Comparison of ENCODE assay signal across 21 mouse cellular contexts in the genomic region with DNA sequence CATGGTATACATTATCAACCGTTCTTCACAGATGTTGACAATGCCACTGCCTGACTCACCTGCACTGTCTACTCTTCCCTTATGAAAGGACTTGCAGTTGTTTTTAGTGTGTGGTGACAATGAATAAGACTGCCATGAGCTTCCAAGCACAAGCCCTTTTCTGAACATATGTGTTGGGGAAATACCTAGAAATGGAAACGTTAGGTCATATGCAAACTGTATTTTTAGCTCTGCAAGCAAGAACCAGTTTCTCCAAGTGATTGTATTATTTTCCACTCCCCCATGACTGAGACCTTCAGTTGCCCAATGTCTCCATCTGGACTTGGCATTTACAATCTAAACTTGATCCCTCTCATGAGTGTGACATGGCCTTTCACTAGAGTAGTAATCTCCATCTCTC.
DNase-seq lines count a peak whose midpoint lies in the region; ATAC-seq lines count a peak whose summit lies in the region.
"Had no signal": no experiment of that assay in that cellular context is flagged by ENCODE, and none has a peak within 500 bp of the region (broad histone marks: within the 10 kb centered on the region; RNA-seq: fewer than 3 reads in every experiment).

No protein-coding gene starts in this region.

- 92% methylated on average over 2 of the region's 2 CpGs for WGBS in midbrain, embryonic 13.5 days

- no peak overlapping the region for H3K4me2 ChIP-seq in midbrain, embryonic 13.5 days (replicated peaks)
- H3K4me2 ChIP-seq: embryonic facial prominence, embryonic 13.5 days; forebrain, embryonic 12.5 days; heart, embryonic 12.5 days; hindbrain, embryonic 12.5 days; intestine, embryonic 15.5 days had no signal

- H3K4me1 ChIP-seq in midbrain, embryonic 13.5 days (replicated peaks): no peaks in the 10 kb centered on the region
- H3K4me1 ChIP-seq: embryonic facial prominence, embryonic 13.5 days; forebrain, embryonic 12.5 days; heart, embryonic 12.5 days; hindbrain, embryonic 12.5 days; intestine, embryonic 15.5 days had no signal

- H3K27ac ChIP-seq in midbrain, embryonic 13.5 days: no peak overlapping the region
- H3K27ac ChIP-seq: embryonic facial prominence, embryonic 13.5 days; forebrain, embryonic 12.5 days; heart, adult 2 months; hindbrain, embryonic 12.5 days; intestine, embryonic 15.5 days had no signal

- H3K4me3 ChIP-seq in midbrain, embryonic 13.5 days (replicated peaks): no peak overlapping the region
- H3K4me3 ChIP-seq: embryonic facial prominence, embryonic 13.5 days; forebrain, embryonic 12.5 days; heart, adult 2 months; heart, embryonic 12.5 days; hindbrain, embryonic 12.5 days; intestine, embryonic 15.5 days had no signal

- DNase-seq in CD4-positive helper T cell, adult 2 months (ENCODE audit: low read depth, low spot score): peak; percentile 40
- DNase-seq in CD4-positive, CD25-positive, alpha-beta regulatory T cell, adult 2 months (ENCODE audit: low read depth, low spot score): peak; percentile 49
- DNase-seq in adipocyte (ENCODE audit: low spot score): peak; percentile 47
- peak; percentile 58 for DNase-seq in splenic B cell, adult 2 months (ENCODE audit: low read depth, low spot score)
- DNase-seq in embryo, embryonic 9.5 days (ENCODE audit: extremely low spot score): no peak
- DNase-seq: adrenal gland, postnatal 10 days; cerebellum, adult 11-12 months; cerebellum, adult 9-10 months; cerebellum, postnatal 25 days; gastrocnemius, postnatal 10 days; heart, adult 2 months; heart, postnatal 4 days; kidney, adult 18-20 months had no signal

- H3K9me3 ChIP-seq in midbrain, embryonic 13.5 days: no peaks in the 10 kb centered on the region
- H3K9me3 ChIP-seq: embryonic facial prominence, embryonic 13.5 days; forebrain, embryonic 12.5 days; heart, embryonic 12.5 days; hindbrain, embryonic 12.5 days; intestine, embryonic 15.5 days had no signal

- H3K9ac ChIP-seq in midbrain, embryonic 13.5 days (replicated peaks): no peak overlapping the region
- H3K9ac ChIP-seq: embryonic facial prominence, embryonic 13.5 days; forebrain, embryonic 12.5 days; heart, embryonic 12.5 days; hindbrain, embryonic 12.5 days; intestine, embryonic 15.5 days had no signal

- ATAC-seq in midbrain, embryonic 13.5 days: no peak
- ATAC-seq: forebrain, embryonic 16.5 days; hindbrain, embryonic 16.5 days; intestine, embryonic 15.5 days had no signal

- no peaks in the 10 kb centered on the region for H3K27me3 ChIP-seq in splenic B cell, adult 2 months (ENCODE audit: control insufficient read depth, insufficient read depth, low read length, poor library complexity, severe bottlenecking)
- H3K27me3 ChIP-seq in midbrain, embryonic 13.5 days: no peaks in the 10 kb centered on the region
- H3K27me3 ChIP-seq: embryonic facial prominence, embryonic 13.5 days; forebrain, embryonic 12.5 days; hindbrain, embryonic 12.5 days; intestine, embryonic 15.5 days had no signal

- H3K36me3 ChIP-seq in splenic B cell, adult 2 months (ENCODE audit: control insufficient read depth, insufficient read depth, low read length, poor library complexity, severe bottlenecking): no peaks in the 10 kb centered on the region
- no peaks in the 10 kb centered on the region for H3K36me3 ChIP-seq in midbrain, embryonic 13.5 days
- H3K36me3 ChIP-seq: embryonic facial prominence, embryonic 13.5 days; forebrain, embryonic 12.5 days; heart, embryonic 12.5 days; hindbrain, embryonic 12.5 days; intestine, embryonic 15.5 days had no signal
